Mouse (Mus musculus): ENCODE measurements around the gene Bcl9l.

GRCm38 (mm10) chr9:44542364-44542763 is 59.7 kb downstream of the Bcl9l start:
- TF ChIP-seq CTCF (IDR thresholded peaks at IDR 0.05; ENCODE audit: extremely low read depth, insufficient read length, insufficient replicate concordance, low read depth, low read length) (no peak), POLR2A (IDR thresholded peaks at IDR 0.05; ENCODE audit: low read depth, low read length) (no peak)

All from small intestine, adult 2 months (tissue).